Mouse (Mus musculus): ENCODE measurements around the gene Olfr766-ps1.

- TF ChIP-seq POLR2A (IDR thresholded peaks at IDR 0.05; ENCODE audit: insufficient read depth, low read depth, low read length) (no peak), CTCF (IDR thresholded peaks at IDR 0.05; ENCODE audit: insufficient read depth, low read depth, low read length) (no peak)
Measured at GRCm38 (mm10) chr10:129039796-129040195, 29.0 kb downstream of the Olfr766-ps1 start, which contains the start of gene Olfr764-ps1.
